Mouse (Mus musculus) lung, adult 2 months (tissue): ENCODE measurements around the gene Zbtb7b. TPM values are rescaled to one million over a fixed set of nuclear protein-coding genes. Genes with fewer than 3 reads are reported as not detected.

Source experiments
- DNase-seq: peaks from one replicate; pipeline ENCODE4 v3.0.0; 2022
- H3K4me1 ChIP-seq: fragments of 200-500 bp; 2 replicates; pipeline ENCODE4 v1.6.1; 2011; ENCODE audit warnings: low read length; ENCODE audit not compliant: control insufficient read depth, insufficient read depth
- H3K4me3 ChIP-seq: fragments of 200-500 bp; replicated peaks from 2 replicates; pipeline ENCODE3; 2011; ENCODE audit warnings: low read depth, mild to moderate bottlenecking, control low read depth, low read length; ENCODE audit errors: extremely low read depth
- CTCF ChIP-seq: fragments of 200-500 bp; IDR thresholded peaks from 2 replicates; pipeline ENCODE4 v1.5.1; 2011; ENCODE audit warnings: mild to moderate bottlenecking, low read length, control low read depth; ENCODE audit not compliant: insufficient read depth
- POLR2A ChIP-seq: fragments of 200-500 bp; IDR thresholded peaks from 2 replicates; pipeline ENCODE4 v1.6.1; 2011; ENCODE audit warnings: low read depth, mild to moderate bottlenecking, control low read depth, low read length, borderline replicate concordance; ENCODE audit errors: extremely low read depth
- WGBS: fragments of 180-500 bp; shearing (Covaris S2); methylation state at CpG from one replicate; pipeline ENCODE4 v1.1.7; 2018; 5-methylcytosine and 5-hydroxymethylcytosine counted together
- polyA plus RNA-seq: library from polyadenylated mRNA; depleted of rRNA; stranded (reverse); fragments of >200 nt; gene quantifications from 2 replicates; pipeline ENCODE4 v1.2.3, GENCODE M21; 2012

The Zbtb7b gene
- polyA plus RNA-seq, 1 experiment = 63.0 TPM

- TF ChIP-seq CTCF = no peak
- DNase-seq = peak; percentile 22
- 64% methylated on average over 5 of the region's 5 CpGs for WGBS
- H3K4me1 ChIP-seq = peaks cover 14% of the 10 kb centered on the region
- no peak overlapping the region for H3K4me3 ChIP-seq
These were observed 10.8 kb downstream of the Zbtb7b start for GRCm38 (mm10) chr3:89383651-89384255.

- Histone ChIP-seq H3K4me1 (peaks cover 14% of the 10 kb centered on the region), H3K4me3 (no peak overlapping the region)
- TF ChIP-seq CTCF (no peak), POLR2A (no peak)
- DNase-seq = no peak
- WGBS = 69% methylated on average over 5 of the region's 5 CpGs
These were observed 11.6 kb downstream of the Zbtb7b start for GRCm38 (mm10) chr3:89382950-89383349.

- H3K4me1 ChIP-seq = peaks cover 13% of the 10 kb centered on the region
- no peak overlapping the region for H3K4me3 ChIP-seq
- DNase-seq = peak; percentile 11
- 84% methylated on average over 9 of the region's 9 CpGs for WGBS
- TF ChIP-seq POLR2A (no peak), CTCF (no peak)
These were observed 12.3 kb downstream of the Zbtb7b start for GRCm38 (mm10) chr3:89382033-89382882.

GRCm38 (mm10) chr3:89381233-89381632 is 13.3 kb downstream of the Zbtb7b start:
- 84% methylated on average over 11 of the region's 11 CpGs for WGBS
- Histone ChIP-seq H3K4me3 (no peak overlapping the region), H3K4me1 (peaks cover 13% of the 10 kb centered on the region)
- DNase-seq = no peak
- no peak for TF ChIP-seq CTCF
- no peak for TF ChIP-seq POLR2A

- Histone ChIP-seq H3K4me3 (no peak overlapping the region), H3K4me1 (peaks cover 13% of the 10 kb centered on the region)
- WGBS = 94% methylated on average over 18 of the region's 18 CpGs
- DNase-seq = no peak
- TF ChIP-seq CTCF (no peak), POLR2A (no peak)
These were observed 13.9 kb downstream of the Zbtb7b start for GRCm38 (mm10) chr3:89380711-89381110.

GRCm38 (mm10) chr3:89380291-89380690 is 14.3 kb downstream of the Zbtb7b start:
- WGBS = 92% methylated on average over 14 of the region's 14 CpGs
- H3K4me1 ChIP-seq = peaks cover 13% of the 10 kb centered on the region
- no peak overlapping the region for H3K4me3 ChIP-seq
- no peak for DNase-seq
- TF ChIP-seq POLR2A (no peak), CTCF (no peak)

- no peak for DNase-seq
- WGBS = 81% methylated on average over 31 of the region's 31 CpGs
- no peak for TF ChIP-seq CTCF
- TF ChIP-seq POLR2A = no peak
- Histone ChIP-seq H3K4me3 (no peak overlapping the region), H3K4me1 (peaks cover 11% of the 10 kb centered on the region)
These were observed 15.0 kb downstream of the Zbtb7b start for GRCm38 (mm10) chr3:89379388-89380131.

GRCm38 (mm10) chr3:89378394-89379067 is 16.0 kb downstream of the Zbtb7b start:
- peak; percentile 73 for DNase-seq
- WGBS = 7% methylated on average over 28 of the region's 29 CpGs
- peak; percentile 16; the same call in 1 of the 2 replicates for TF ChIP-seq POLR2A
- TF ChIP-seq CTCF = peak; percentile 79
- Histone ChIP-seq H3K4me3 (peak overlapping the region; percentile 45), H3K4me1 (peaks cover 8% of the 10 kb centered on the region)

GRCm38 (mm10) chr3:89377831-89378230 is 16.7 kb downstream of the Zbtb7b start:
- peaks cover 8% of the 10 kb centered on the region for H3K4me1 ChIP-seq
- WGBS = 72% methylated on average over 4 of the region's 4 CpGs
- no peak for TF ChIP-seq CTCF
- TF ChIP-seq POLR2A = no peak
- DNase-seq = no peak
- no peak overlapping the region for H3K4me3 ChIP-seq
